Mouse (Mus musculus) frontal cortex, postnatal 25 days (tissue): Measurements from ENCODE around the gene Car1.
"Not testable (repeated sequence)": the region's sequence is repeated elsewhere in the genome, so short reads cannot be mapped to it uniquely, and the experiment has no call there.

ENCODE experiments used
- DNase-seq, 2 experiments: peaks; one replicate each; pipeline ENCODE4 v3.0.0; 2022; ENCODE audit warnings: low spot score in 2 of 2

The Car1 gene

DNA sequence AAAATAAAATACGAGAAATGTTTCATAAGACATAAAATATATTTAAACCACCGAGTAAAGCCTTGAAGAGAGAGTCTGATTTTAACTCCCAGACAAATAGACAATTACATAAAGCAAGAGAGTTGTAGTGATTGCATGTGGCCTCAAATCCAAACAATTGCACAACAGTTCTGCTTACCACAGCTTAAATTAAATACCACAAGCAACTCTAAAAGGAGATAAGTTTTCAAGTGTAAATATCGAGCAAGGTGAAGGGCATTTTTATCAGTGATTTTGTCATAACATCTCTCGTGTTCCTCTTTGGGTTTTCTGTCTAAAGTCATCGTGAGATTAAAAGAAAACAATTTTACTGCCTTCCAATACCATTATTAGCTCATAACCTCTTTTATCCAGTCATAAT, 25.0 kb downstream of the Car1 start:
- not testable (repeated sequence) for DNase-seq

DNA sequence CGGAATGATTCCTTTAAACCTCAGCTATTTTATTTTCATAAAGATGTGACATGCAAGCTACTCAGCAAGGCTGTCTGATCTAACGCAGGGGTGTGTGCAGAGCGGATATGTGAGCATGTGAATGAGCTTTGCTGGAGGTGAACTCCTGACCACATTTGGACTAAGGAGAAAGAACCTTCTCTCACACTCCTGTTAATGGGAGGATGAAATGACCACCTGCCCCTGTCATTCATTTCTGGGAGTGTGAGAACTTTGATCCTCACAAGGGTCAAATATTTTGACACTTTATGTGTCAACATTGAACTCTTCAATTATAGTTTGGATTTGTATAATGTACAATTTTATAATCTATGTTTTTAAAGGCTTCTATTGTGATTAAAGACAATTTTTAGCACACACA, 25.8 kb downstream of the Car1 start:
- DNase-seq: not testable (repeated sequence)

DNA sequence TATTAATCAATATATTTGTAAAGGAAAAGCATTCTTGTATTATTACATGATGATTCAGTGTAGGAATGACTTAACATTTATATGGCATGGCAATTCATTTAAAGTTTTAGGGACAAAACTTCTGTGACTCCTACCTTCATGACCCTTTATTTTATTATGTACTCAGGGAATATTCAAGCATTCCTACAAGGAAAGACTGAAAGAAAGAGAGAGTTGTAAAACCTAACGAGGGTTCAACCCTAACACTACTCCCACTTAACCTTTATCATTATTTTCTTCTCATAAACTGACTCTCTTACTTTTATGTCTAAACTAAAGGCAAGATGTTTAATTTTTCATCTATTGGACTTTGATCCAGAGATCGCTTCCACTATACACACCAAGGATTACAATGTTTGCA, 28.0 kb downstream of the Car1 start:
- no peak for DNase-seq

DNA sequence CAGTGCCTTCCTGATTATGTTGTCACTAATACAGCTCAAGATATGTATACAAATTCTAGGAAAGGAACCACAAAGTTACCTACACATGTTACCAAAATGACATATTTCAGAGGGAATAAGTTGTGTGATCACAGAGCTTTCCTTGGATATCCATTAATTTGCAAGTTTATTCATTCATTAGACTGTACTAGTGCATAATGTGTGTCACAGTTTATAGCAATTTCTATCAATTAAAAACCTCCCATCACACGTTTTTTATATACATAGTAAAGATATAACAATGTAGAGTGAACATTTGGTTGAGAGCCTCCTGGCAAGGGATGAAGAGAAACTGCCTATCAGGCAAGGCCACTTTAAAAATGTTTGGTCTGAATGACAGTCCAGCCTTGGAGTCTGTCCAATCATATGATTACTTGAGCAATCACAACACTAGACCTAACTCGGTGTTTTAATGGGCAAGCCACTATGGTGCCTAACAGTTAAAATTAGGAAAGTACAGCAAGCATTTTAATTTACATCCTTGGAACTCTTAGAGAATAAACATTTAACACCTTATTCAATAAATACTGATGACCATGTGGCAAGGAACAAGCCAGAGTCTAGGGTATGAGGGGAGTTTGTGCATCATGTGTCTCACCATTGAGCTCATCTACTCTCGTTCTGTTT, 31.5 kb downstream of the Car1 start:
- DNase-seq: not testable (repeated sequence)

DNA sequence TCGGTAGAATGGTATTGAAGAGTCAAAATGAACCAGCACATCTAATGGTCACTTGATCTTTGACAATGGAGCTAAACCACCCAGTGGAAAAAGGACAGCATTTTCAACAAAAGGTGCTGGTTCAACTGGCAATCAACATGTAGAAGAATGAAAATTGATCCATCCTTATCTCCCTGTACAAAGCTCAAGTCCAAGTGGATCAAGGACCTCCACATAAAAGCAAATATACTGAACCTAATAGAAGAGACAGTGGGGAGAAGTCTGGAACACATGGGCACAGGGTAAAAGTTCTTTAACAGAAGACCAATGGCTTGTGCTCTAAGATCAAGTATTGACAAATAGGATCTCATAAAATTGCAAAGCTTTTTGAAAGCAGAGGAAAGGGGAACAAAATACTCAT, 33.6 kb downstream of the Car1 start:
- DNase-seq: not testable (repeated sequence)

DNA sequence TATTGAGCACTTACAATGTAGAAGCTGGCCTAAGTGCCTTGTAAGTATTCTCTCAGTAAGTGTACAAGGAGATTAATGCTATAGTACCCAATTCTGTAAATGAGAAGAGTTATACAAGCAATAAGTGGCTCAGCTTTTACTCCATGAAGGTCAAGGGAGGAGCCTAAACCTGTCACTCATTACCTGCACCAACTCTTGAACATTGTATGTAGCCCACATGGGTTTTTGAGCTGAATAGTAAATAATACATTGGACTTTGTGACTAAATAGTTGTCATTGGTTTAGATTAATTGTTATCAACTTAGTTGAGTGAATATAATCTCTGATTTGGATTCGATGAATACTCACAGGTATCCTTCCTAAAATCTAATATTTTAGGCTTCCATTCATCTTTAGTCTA, 35.7 kb downstream of the Car1 start:
- not testable (repeated sequence) for DNase-seq

DNA sequence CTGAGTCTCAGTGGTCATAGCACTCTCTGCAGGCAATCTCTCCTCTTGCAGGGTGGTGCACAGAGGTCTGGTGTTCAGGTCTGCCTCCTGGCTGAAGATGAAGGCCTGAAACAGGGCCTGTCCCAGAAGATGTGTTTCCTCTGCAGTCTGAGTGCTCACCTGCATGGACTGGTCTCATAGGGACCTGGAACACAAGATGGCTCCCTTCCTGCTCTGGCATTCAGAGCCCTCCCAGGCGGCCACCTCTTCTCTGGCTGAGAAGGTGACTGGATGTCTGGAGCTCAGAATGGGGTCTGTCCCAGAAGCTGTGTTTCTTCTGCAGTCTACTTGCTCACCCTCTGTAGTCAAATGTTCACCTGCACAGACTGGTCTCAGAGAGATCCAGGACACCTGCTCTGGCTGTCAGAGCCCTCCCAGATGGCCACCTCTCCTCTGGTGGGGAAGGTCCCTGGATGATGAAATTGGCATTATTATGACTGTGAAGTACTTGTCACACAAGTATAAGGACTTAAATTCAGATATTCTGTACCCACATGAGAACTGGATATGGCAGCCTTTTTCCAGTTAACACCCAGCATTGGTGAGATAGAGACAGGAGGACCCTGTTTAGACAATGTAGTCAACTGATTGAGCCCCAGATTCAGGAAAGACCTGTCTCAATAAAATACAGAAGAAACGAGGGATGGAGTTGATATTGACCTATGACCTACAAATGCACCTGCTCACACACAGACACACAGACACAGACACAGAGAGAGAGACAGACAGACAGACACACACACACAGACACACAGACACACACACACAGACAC, 43.2 kb downstream of the Car1 start:
- no peak for DNase-seq

DNA sequence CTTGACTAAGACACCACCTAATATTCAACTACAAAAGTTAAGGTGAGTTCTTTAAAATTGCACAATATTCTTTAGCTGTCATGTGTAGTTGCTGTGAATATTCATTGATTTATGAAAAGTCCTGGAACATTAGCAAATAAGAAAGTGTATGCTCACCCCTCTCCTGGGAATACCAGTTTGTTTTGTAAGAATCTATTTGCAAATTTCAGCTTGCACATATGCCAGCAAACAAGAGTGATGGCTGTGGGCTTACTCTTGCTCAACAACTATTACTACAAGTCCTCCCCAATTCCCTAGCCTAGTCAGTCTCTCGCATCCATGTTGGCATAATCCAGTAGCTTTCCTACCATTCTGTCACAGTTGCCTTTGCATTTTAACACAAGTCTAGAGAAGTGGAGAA, 52.5 kb downstream of the Car1 start:
- no peak for DNase-seq

DNA sequence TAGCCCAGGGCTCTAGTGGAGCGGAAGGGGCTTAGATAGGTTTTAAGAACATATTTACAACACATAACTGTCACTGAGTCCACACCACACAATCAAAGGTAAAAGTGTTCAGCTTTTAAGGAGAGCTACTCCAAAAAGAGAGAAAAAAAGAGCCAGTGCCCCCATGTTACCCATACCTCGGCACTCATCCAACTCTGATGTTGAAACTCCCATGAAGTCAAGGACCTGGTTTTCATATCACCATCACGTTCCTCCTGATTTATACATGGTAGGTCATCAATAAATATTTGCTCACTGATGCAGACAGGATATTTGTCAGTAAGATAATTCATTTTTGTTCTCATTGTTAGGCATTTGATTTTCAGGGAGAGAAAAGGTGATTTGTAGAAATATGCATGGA, 62.1 kb downstream of the Car1 start:
- no peak for DNase-seq

DNA sequence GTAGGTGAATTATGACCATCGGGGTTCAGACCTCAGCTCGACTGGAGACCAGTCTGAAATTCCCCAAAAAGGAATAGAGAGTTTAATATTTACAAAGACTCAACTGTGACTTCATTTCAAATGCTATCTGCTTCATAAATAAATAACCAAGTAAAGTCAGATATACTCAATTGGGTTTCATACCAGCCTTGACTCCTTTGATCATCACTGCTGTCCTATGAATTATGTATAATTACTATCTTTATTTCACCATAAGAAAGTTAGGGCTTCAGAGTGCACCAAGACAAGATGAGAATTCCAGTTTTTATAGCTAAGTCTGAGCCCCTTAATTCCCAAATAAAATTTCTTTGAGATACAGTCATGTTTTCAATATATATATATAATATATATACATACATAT, 69.9 kb downstream of the Car1 start:
- DNase-seq: no peak

DNA sequence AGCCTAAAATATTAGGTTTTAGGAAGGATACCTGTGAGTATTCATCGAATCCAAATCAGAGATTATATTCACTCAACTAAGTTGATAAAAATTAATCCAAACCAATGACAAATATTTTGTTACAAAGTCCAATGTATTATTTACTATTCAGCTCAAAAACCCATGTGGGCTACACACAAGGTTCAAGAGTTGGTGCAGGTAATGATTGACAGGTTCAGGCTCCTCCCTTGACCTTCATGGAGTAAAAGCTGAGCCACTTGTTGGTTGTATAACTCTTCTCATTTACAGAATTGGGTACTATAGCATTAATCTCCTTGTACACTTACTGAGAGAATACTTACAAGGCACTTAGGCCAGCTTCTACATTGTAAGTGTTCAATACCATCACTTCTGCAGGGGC, 80.7 kb downstream of the Car1 start:
- DNase-seq: not testable (repeated sequence)

DNA sequence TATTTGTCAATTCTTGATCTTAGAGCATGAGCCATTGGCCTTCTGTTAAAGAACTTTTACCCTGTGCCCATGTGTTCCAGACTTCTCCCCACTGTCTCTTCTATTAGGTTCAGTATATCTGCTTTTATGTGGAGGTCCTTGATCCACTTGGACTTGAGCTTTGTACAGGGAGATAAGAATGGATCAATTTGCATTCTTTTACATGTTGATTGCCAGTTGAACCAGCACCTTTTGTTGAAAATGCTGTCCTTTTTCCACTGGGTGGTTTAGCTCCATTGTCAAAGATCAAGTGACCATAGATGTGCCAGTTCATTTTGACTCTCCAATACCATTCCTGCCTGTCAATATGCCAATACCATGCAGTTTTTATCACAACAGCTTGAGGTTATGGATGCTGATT, 82.7 kb downstream of the Car1 start:
- not testable (repeated sequence) for DNase-seq
